Mouse (Mus musculus) megakaryocyte-erythroid progenitor cell, adult 5-6 weeks (primary cell): Measurements from ENCODE around the gene Itsn1. TPM values are rescaled to one million over a fixed set of nuclear protein-coding genes. Genes with fewer than 3 reads are reported as not detected.
A peak's percentile ranks its signal among the peaks of the same experiment; 100 is the strongest.

Source experiments
- ATAC-seq: replicated peaks from 2 replicates; pipeline ENCODE4 v1.8.0; 2016; ENCODE audit warnings: mild to moderate bottlenecking, inconsistent platforms; ENCODE audit not compliant: severe bottlenecking, poor library complexity, low FRiP score, low TSS enrichment
- total RNA-seq, 2 experiments: library from RNA; stranded (forward) in 1 of 2; stranded (reverse) in 1 of 2; fragments of 200-1000, 215-1000 nt in 1 of 2; fragments of >200 nt in 1 of 2; fragmentation: Nextera tagmentation in 1 of 2; gene quantifications; 2 replicates each; pipeline ENCODE4 v1.2.3; 2014 to 2017

Gene Itsn1
- total RNA-seq, 2 experiments from 2014 or later: 24.0 to 28.4 TPM

- peak; percentile 82 for ATAC-seq
Measured at GRCm38 (mm10) chr16:91884196-91884595, 155.1 kb downstream of the Itsn1 start.

DNA sequence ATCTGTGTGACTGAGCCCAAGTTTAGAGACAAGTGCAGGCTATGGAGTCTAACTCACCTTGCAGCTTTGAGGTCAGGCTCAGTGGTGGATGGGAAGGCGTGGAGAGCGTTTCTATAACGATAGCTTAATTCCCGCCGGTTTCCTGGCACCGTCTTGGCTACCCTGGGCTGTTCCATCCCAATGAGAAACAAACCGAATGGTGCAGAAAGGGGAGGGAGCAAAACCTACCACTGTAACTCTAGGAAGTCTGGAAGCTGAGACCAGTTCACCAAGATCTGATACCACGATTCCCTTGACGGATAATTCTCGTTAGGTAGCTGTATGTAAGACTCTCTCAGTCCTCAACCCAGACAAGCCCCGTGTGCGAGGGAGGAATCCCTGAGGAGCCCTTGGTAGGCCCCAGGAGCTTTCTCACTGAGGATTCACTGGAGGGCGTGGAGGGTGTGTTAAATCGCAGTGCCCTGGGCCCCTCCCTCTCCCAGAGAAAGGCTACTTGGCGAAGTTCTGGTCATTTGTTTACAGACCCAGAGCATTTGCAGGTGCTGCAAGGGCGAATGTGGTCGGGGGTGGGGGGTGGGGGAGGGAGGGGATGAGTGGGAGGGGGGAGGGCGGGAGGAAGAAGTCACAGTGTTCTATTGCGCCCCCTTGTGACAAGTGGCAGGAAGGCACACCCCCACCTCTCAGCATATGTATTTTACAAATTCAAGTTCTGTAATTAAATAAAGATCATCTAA lies 156.5 kb downstream of the Itsn1 start:
- no peak for ATAC-seq

- ATAC-seq: no peak
Measured at GRCm38 (mm10) chr16:91888368-91888767, 159.3 kb downstream of the Itsn1 start.

- ATAC-seq: no peak
Measured at GRCm38 (mm10) chr16:91889831-91890230, 160.8 kb downstream of the Itsn1 start.

- ATAC-seq: no peak
Measured at GRCm38 (mm10) chr16:91891218-91891617, 162.1 kb downstream of the Itsn1 start.

DNA sequence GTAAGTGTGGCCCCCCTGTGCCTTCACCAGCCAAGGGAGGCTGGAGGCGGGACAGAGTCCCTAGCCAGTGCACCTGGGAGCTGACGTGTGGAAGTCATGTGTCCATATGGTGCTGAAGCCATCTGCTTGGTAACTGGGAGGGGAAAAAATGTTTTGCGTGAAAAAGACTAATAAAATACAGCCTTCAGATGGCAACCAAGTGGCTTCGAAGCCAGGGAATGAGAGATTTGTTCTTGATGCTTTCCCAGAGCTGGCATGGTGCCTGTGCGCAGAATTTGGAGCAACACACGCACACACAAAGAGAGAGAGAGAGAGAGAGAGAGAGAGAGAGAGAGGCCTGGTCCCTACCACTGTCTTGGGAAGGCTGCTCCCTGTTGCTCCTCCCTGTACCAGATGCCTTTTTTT lies 167.3 kb downstream of the Itsn1 start:
- no peak for ATAC-seq

DNA sequence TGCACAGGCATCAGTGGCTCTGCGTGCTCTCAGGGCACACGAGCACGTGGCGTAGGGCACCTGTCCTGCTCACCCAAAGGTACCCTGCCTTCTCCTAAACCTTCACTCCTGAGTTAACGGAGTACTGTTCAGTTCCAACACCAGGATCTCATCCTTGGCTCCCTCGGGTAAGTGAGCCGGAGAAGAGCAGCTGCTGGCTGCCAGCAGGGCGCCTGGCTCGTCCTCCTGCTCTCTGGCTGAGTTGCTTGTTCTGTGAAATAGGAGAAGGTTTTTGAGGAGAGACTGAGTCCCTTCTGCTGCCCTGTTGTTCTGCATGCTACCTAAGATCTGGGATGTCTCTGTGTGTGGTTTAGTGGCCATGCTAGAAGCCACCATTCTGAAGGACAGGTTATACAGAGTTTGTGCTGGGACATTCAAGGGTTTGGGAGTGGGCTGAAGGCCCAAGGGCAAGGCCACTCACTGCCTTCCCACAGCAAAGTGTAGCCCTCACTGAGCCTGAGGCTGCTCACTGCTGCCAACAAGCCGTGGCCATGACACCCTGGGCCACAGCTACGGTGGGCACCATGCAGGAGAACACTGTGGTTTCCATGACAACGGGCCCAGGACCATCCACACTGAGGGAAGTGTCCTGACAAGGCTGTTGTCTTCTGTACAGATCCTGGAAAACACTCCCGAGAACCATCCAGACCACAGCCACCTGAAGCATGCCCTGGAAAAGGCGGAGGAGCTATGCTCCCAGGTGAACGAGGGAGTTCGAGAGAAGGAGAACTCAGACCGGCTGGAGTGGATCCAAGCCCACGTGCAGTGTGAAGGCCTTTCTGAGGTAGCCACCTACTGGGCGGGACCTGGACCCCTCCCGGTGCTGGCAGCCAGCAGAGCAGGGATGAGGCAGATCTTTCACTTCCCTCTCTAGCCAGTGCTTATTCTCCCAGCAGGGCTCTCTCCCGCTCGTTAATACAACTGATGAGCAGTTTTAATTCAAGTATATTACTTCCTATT lies 170.1 kb downstream of the Itsn1 start:
- 0 out of 2 replicates have a peak, but pooled peaks have one; percentile 33 for ATAC-seq

GRCm38 (mm10) chr16:91900274-91900673 lies 171.2 kb downstream of the Itsn1 start:
- no peak for ATAC-seq

- ATAC-seq: no peak
Measured at GRCm38 (mm10) chr16:91903801-91904506, 174.9 kb downstream of the Itsn1 start.

GRCm38 (mm10) chr16:91905127-91905860 lies 176.2 kb downstream of the Itsn1 start:
- 0 out of 2 replicates have a peak, but pooled peaks have one; percentile 25 for ATAC-seq

DNA sequence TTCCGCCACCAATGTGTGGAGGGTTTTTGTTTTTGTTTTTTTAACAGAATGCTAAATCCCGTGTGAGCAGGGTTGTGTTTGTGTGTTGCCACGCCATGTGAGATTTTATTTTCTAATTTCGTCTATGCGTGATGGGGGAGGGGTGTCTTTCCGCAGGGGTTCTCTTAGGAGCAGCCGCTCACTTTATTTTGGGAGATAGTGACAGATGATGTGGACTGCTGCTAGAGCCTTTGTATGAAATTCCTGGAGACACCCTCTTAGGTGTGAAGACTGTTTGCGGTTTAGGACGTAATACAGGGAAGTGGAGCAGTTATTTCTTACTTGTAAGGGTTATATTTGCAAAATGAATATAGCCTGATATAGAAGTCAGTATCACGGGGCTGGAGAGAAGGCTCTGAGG lies 176.9 kb downstream of the Itsn1 start:
- ATAC-seq: no peak

GRCm38 (mm10) chr16:91906672-91907071 lies 177.6 kb downstream of the Itsn1 start:
- ATAC-seq: no peak

DNA sequence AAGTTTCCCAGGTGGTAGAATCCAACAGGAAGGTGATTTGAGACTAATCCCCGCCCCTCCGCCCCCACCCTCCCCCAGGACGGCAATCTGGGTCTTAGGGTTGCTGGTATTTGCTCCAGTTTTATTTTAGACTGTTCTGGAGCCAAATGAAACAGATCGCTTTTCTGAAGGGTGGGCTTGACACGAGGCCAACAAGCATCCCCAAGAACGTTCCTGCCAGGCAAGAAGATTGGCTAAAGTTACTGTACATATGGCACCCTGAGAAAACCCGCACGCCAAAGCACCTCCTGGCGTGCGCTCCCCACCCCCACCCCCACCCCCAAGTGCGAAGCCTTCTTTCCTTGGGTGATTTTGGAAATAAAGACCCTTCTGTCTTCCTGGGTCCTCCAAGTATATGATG lies 178.1 kb downstream of the Itsn1 start:
- no peak for ATAC-seq

DNA sequence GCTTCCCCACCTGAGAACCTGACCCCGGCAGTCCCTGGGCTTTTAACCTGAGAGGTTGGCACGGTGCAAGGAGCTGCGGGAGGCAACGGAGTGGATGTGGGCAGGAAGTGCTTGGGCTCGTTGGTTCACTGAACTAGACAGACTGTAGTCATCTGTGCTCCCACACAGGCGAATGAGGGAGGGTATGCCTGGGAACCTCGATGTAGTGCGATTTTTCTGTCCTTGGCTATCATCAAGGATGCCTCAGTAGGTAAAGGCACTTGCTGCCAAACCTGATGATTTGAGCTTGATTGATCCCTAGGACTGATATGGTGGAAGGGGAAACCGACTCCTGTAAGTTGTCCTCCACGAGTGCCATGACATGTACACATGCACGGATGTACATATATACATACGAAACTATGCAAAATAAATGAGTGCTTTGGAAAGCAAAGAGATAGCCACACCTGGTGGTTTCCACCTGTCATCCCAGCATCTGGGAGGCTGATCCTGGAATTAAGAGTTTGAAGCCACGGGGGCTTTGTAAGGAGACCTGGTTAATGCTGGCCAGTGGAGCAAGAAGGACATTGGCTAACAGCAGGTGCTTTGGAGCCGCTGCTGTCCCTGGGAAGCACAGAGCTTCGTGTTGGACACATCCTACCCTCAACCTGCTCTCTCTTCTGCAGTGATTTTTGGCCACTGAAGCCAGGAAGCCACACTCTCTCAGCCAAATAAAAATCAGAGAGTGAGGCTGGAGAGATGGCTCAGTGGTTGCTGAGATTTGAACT lies 180.7 kb downstream of the Itsn1 start:
- no peak for ATAC-seq

DNA sequence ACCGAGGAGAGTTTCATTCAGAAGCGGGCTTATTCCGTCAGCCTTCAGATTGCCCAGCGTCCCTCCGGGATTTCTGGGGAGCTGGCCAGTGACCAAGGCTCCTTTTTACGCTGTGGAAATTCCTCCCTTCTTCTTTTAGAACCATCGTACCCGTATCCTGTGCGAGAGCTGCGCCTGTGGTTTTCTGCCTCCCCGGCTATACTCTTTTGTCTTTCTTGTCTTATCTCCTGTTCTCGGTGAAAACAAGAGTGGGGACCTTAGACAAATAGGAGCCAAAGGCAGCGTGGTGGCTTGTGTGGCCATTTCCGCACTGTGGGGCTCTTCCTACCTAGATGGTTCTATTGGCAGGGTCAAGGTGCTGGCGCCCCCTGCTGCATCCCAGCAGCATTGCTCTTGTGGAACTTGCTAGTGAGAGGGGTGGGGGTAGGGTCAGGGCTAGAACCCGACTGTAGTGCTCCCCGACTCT lies 188.6 kb downstream of the Itsn1 start:
- peak; percentile 88 for ATAC-seq

DNA sequence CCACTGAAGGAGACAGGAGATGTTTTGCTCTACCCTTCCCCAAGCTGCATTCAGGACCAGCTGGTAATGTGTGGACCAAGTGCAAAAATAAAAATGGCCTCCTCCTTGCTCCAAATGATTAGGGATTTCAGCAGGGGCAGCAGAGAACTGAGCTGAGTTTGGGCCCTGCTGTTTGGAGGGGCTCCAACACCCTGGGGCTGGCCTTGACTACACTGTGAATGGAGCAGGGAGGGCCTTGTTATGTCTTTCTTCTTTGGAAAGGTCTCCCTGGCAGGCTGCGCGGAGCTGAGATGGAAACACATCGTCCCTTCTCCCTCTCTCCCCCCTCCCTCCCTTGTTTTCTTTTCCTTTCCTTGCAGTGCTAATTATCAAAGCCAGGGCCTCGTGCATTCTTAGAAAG lies 189.4 kb downstream of the Itsn1 start:
- ATAC-seq: no peak

- no peak for ATAC-seq
Measured at GRCm38 (mm10) chr16:91919056-91919455, 190.0 kb downstream of the Itsn1 start.

- no peak for ATAC-seq
Measured at GRCm38 (mm10) chr16:91921340-91921739, 192.3 kb downstream of the Itsn1 start.
